ENCODE assay signal across 7 mouse cellular contexts in genomic region chr6:71735600-71736010, GRCm38 (mm10). TPM values are rescaled to one million over a fixed set of nuclear protein-coding genes. Genes with fewer than 3 reads are reported as not detected.
DNase-seq lines count a peak whose midpoint lies in the region; ATAC-seq lines count a peak whose summit lies in the region.

No protein-coding gene starts in this region.

- no peaks in the 10 kb centered on the region for H3K9me3 ChIP-seq in hindbrain, embryonic 13.5 days
- no peaks in the 10 kb centered on the region for H3K9me3 ChIP-seq in hindbrain, embryonic 16.5 days (ENCODE audit: control insufficient read depth, low read length)
- no peaks in the 10 kb centered on the region for H3K9me3 ChIP-seq in liver, embryonic 11.5 days (ENCODE audit: control insufficient read depth, low read length)

- no peak overlapping the region for H3K4me3 ChIP-seq in hindbrain, embryonic 13.5 days
- no peak overlapping the region for H3K4me3 ChIP-seq in hindbrain, embryonic 16.5 days (ENCODE audit: low read length)
- H3K4me3 ChIP-seq in liver, embryonic 11.5 days (ENCODE audit: low read depth, low read length): no peak overlapping the region

- H3K27me3 ChIP-seq in hindbrain, embryonic 13.5 days: no peaks in the 10 kb centered on the region
- no peaks in the 10 kb centered on the region for H3K27me3 ChIP-seq in hindbrain, embryonic 16.5 days (replicated peaks; ENCODE audit: control insufficient read depth, insufficient read depth, low read length)
- no peaks in the 10 kb centered on the region for H3K27me3 ChIP-seq in liver, embryonic 11.5 days (replicated peaks; ENCODE audit: control insufficient read depth, insufficient read depth, low read length)

- no peak overlapping the region for H3K4me2 ChIP-seq in hindbrain, embryonic 13.5 days
- H3K4me2 ChIP-seq in hindbrain, embryonic 16.5 days (ENCODE audit: low read length): no peak overlapping the region
- H3K4me2 ChIP-seq in liver, embryonic 11.5 days: no peak overlapping the region

- H3K27ac ChIP-seq in hindbrain, embryonic 13.5 days: 0 out of 2 replicates have a peak overlapping the region, but pooled peaks have one; percentile 6
- H3K27ac ChIP-seq in hindbrain, embryonic 16.5 days (ENCODE audit: low read depth, low read length): no peak overlapping the region
- 0 out of 2 replicates have a peak overlapping the region, but pooled peaks have one; percentile 50 for H3K27ac ChIP-seq in liver, embryonic 11.5 days (ENCODE audit: low read depth, low read length)

- no peak overlapping the region for H3K9ac ChIP-seq in hindbrain, embryonic 13.5 days
- H3K9ac ChIP-seq in hindbrain, embryonic 16.5 days (ENCODE audit: low read depth, low read length): no peak overlapping the region
- H3K9ac ChIP-seq in liver, embryonic 11.5 days (ENCODE audit: low read depth, low read length): no peak overlapping the region

- peaks cover 5% of the 10 kb centered on the region; the same call in 1 of the 2 replicates for H3K36me3 ChIP-seq in hindbrain, embryonic 13.5 days
- H3K36me3 ChIP-seq in hindbrain, embryonic 16.5 days (ENCODE audit: control insufficient read depth, insufficient read depth, low read length): no peaks in the 10 kb centered on the region
- H3K36me3 ChIP-seq in liver, embryonic 11.5 days (ENCODE audit: control insufficient read depth, insufficient read depth, low read length): no peaks in the 10 kb centered on the region

- intact Hi-C loops in left cerebral cortex, postnatal 14 days (cut with DNase I): no loop called here

- H3K4me1 ChIP-seq in hindbrain, embryonic 13.5 days (replicated peaks): peaks cover 45% of the 10 kb centered on the region
- H3K4me1 ChIP-seq in hindbrain, embryonic 16.5 days (ENCODE audit: control insufficient read depth, insufficient read depth, low read depth, low read length): peaks cover 30% of the 10 kb centered on the region
- H3K4me1 ChIP-seq in liver, embryonic 11.5 days (replicated peaks; ENCODE audit: control insufficient read depth, insufficient read depth, low read length): peaks cover 13% of the 10 kb centered on the region

- peak; percentile 21; the same call in 1 of the 2 replicates for ATAC-seq in hindbrain, embryonic 13.5 days (ENCODE audit: low FRiP score)
- ATAC-seq in hindbrain, embryonic 16.5 days: no peak
- ATAC-seq in liver, embryonic 11.5 days (replicated peaks; ENCODE audit: low FRiP score): peak; percentile 50; the same call in 1 of the 2 replicates

- peak; percentile 40 for DNase-seq in NIH3T3 (ENCODE audit: low read depth)
- DNase-seq in embryo, embryonic 11 days: peak; percentile 41
- no peak for DNase-seq in liver, embryonic 11.5 days (ENCODE audit: low spot score)
- DNase-seq in left cerebral cortex, postnatal 14 days (ENCODE audit: low spot score in 2 of 2): no peak
- DNase-seq in frontal cortex, postnatal 36 days (ENCODE audit: low spot score in 2 of 2): no peak

- 4% methylated on average over 4 of the region's 4 CpGs for WGBS in hindbrain, embryonic 13.5 days
- 11% methylated on average over 4 of the region's 4 CpGs for WGBS in hindbrain, embryonic 16.5 days
- WGBS in liver, embryonic 11.5 days: 19% methylated on average over 4 of the region's 4 CpGs

RNA-seq across cellular contexts. Expression of gene Reep1, which starts 28.2 kb away (rescaled TPM):
- 247 and 259 TPM in 2 replicates for polyA plus RNA-seq in hindbrain, embryonic 13.5 days (2015; fragmentation: Nextera tagmentation; extraction: Ambion mirVana)
- 304 and 342 TPM in 2 replicates for polyA plus RNA-seq in hindbrain, embryonic 16.5 days (2015; fragmentation: Nextera tagmentation; extraction: Ambion mirVana)
- 11.1 and 12.2 TPM in 2 replicates for polyA plus RNA-seq in liver, embryonic 11.5 days (2014; fragmentation: Nextera tagmentation; extraction: Ambion mirVana)
- total RNA-seq in left cerebral cortex, postnatal 14 days (2021): 100 to 1,000 TPM; 134 TPM

Comparison
In these comparisons a context has a peak if more than half of its experiments do, and no peak if none do; other contexts are left out.
1. DNase-seq: peak in NIH3T3 (single experiment) and embryo, embryonic 11 days (single experiment); none in liver, embryonic 11.5 days (single experiment), left cerebral cortex, postnatal 14 days (0 of 2) and frontal cortex, postnatal 36 days (0 of 2).
2. RNA of gene Reep1, which starts 28.2 kb away (polyA plus RNA-seq): 304 to 342 TPM in hindbrain, embryonic 16.5 days and 247 to 259 TPM in hindbrain, embryonic 13.5 days; 11.1 to 12.2 TPM in liver, embryonic 11.5 days; every median in the first group is over 10 times any median in the second.